Comparison of ENCODE assay signal across 8 mouse cellular contexts in the genomic region with DNA sequence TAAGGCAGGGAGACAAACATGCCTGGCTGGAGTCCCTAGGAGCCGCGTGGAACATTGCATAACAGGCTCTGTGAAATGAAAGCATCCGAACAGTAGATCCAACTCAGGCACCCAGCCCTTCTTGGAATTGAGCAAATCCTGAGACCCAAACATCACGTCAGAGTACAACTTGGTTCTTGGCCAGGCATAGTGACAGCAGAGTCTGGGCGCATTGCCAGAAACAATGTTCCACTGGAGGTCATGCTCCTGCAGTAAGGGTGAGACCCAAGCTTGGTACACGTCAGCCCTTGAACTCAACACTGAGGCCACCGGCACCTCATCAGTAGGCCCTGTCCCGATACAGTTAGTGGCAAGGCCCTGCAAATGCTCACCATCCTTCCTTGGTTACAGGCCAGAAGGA. TPM values are rescaled to one million over a fixed set of nuclear protein-coding genes. Genes with fewer than 3 reads are reported as not detected.
A peak's percentile ranks its signal among the peaks of the same experiment; 100 is the strongest.
DNase-seq lines count a peak whose midpoint lies in the region; ATAC-seq and TF ChIP-seq lines count a peak whose summit lies in the region.

No protein-coding gene starts in this region.

- no peak for TF ChIP-seq CTCF in brain, embryonic 14.5 days (IDR thresholded peaks at IDR 0.05; ENCODE audit: borderline replicate concordance, extremely low read depth, insufficient read depth, insufficient read length)

- H3K36me3 ChIP-seq in kidney, embryonic 15.5 days: no peaks in the 10 kb centered on the region
- H3K36me3 ChIP-seq in liver, embryonic 13.5 days: no peaks in the 10 kb centered on the region
- no peaks in the 10 kb centered on the region for H3K36me3 ChIP-seq in stomach, embryonic 15.5 days
- H3K36me3 ChIP-seq in neural tube, embryonic 15.5 days: no peaks in the 10 kb centered on the region

- no peak overlapping the region for H3K9ac ChIP-seq in kidney, embryonic 15.5 days
- no peak overlapping the region for H3K9ac ChIP-seq in liver, embryonic 13.5 days
- H3K9ac ChIP-seq in stomach, embryonic 15.5 days: no peak overlapping the region
- no peak overlapping the region for H3K9ac ChIP-seq in neural tube, embryonic 15.5 days (replicated peaks)

- WGBS in kidney, embryonic 15.5 days: 69% methylated on average over 8 of the region's 8 CpGs
- 73% methylated on average over 8 of the region's 8 CpGs for WGBS in liver, embryonic 13.5 days (ENCODE audit: insufficient replicate concordance)
- 55% methylated on average over 8 of the region's 8 CpGs for WGBS in stomach, embryonic 15.5 days
- WGBS in neural tube, embryonic 15.5 days: 73% methylated on average over 8 of the region's 8 CpGs

- no peaks in the 10 kb centered on the region for H3K9me3 ChIP-seq in kidney, embryonic 15.5 days (replicated peaks)
- no peaks in the 10 kb centered on the region for H3K9me3 ChIP-seq in liver, embryonic 13.5 days (replicated peaks)
- no peaks in the 10 kb centered on the region for H3K9me3 ChIP-seq in stomach, embryonic 15.5 days
- H3K9me3 ChIP-seq in neural tube, embryonic 15.5 days (replicated peaks): no peaks in the 10 kb centered on the region

- peak; percentile 95 for DNase-seq in adipocyte (ENCODE audit: low spot score)
- peak; percentile 72 for DNase-seq in brain, embryonic 14.5 days (ENCODE audit: low read depth)
- DNase-seq in gastrocnemius, postnatal 25 days: peak; percentile 76
- DNase-seq in liver, embryonic 13.5 days: no peak

- H3K4me1 ChIP-seq in kidney, embryonic 15.5 days: 0 out of 2 replicates have a peak, but pooled peaks cover 5% of the 10 kb centered on the region
- H3K4me1 ChIP-seq in liver, embryonic 13.5 days (replicated peaks): peaks cover 20% of the 10 kb centered on the region
- H3K4me1 ChIP-seq in stomach, embryonic 15.5 days: peaks cover 6% of the 10 kb centered on the region; the same call in 1 of the 2 replicates
- H3K4me1 ChIP-seq in neural tube, embryonic 15.5 days: peaks cover 10% of the 10 kb centered on the region

- H3K27me3 ChIP-seq in kidney, embryonic 15.5 days: no peaks in the 10 kb centered on the region
- no peaks in the 10 kb centered on the region for H3K27me3 ChIP-seq in liver, embryonic 13.5 days
- no peaks in the 10 kb centered on the region for H3K27me3 ChIP-seq in stomach, embryonic 15.5 days (replicated peaks)
- H3K27me3 ChIP-seq in neural tube, embryonic 15.5 days (replicated peaks): no peaks in the 10 kb centered on the region

- no peak overlapping the region for H3K27ac ChIP-seq in kidney, embryonic 15.5 days
- no peak overlapping the region for H3K27ac ChIP-seq in liver, embryonic 13.5 days
- no peak overlapping the region for H3K27ac ChIP-seq in stomach, embryonic 15.5 days
- no peak overlapping the region for H3K27ac ChIP-seq in neural tube, embryonic 15.5 days (replicated peaks)

- H3K4me3 ChIP-seq in kidney, embryonic 15.5 days (replicated peaks): no peak overlapping the region
- H3K4me3 ChIP-seq in liver, embryonic 13.5 days (replicated peaks): no peak overlapping the region
- H3K4me3 ChIP-seq in stomach, embryonic 15.5 days (replicated peaks): no peak overlapping the region
- H3K4me3 ChIP-seq in neural tube, embryonic 15.5 days (replicated peaks): no peak overlapping the region

- no peak overlapping the region for H3K4me2 ChIP-seq in kidney, embryonic 15.5 days
- no peak overlapping the region for H3K4me2 ChIP-seq in liver, embryonic 13.5 days
- H3K4me2 ChIP-seq in stomach, embryonic 15.5 days: no peak overlapping the region
- no peak overlapping the region for H3K4me2 ChIP-seq in neural tube, embryonic 15.5 days

- peak; percentile 12; the same call in 1 of the 2 replicates for ATAC-seq in kidney, embryonic 15.5 days (replicated peaks; ENCODE audit: low FRiP score)
- ATAC-seq in liver, embryonic 13.5 days (ENCODE audit: low read depth): 0 out of 2 replicates have a peak, but pooled peaks have one; percentile 38
- peak; percentile 60; the same call in 1 of the 2 replicates for ATAC-seq in stomach, embryonic 15.5 days (ENCODE audit: insufficient read depth, low FRiP score, low read depth)
- ATAC-seq in neural tube, embryonic 15.5 days (ENCODE audit: low FRiP score): no peak
- ATAC-seq in CD4-positive, CD25-positive, alpha-beta regulatory T cell, adult 4 months: no peak

- no peak for TF ChIP-seq POLR2A in brain, embryonic 14.5 days (IDR thresholded peaks at IDR 0.05; ENCODE audit: borderline replicate concordance, extremely low read depth, insufficient read depth, insufficient read length, poor library complexity, severe bottlenecking)

RNA-seq across cellular contexts. Expression of gene Ppp1r3g, which starts 35.4 kb away (rescaled TPM):
- 0.29 and 0.47 TPM in 2 replicates for polyA plus RNA-seq in brain, embryonic 14.5 days (2012; rRNA removed)
- not detected for total RNA-seq in gastrocnemius, postnatal 25 days (2021)
- 0.49 and 1.0 TPM in 2 replicates for polyA plus RNA-seq in kidney, embryonic 15.5 days (2015; fragmentation: Nextera tagmentation; extraction: Ambion mirVana)
- 0.36 and 0.37 TPM in 2 replicates for polyA plus RNA-seq in liver, embryonic 13.5 days (2015; fragmentation: Nextera tagmentation; extraction: Ambion mirVana)
- 0.49 and 0.62 TPM in 2 replicates for polyA plus RNA-seq in stomach, embryonic 15.5 days (2015; fragmentation: Nextera tagmentation; extraction: Ambion mirVana)
- 0.32 and 0.46 TPM in 2 replicates for polyA plus RNA-seq in neural tube, embryonic 15.5 days (2015; fragmentation: Nextera tagmentation; extraction: Ambion mirVana)
- polyA plus RNA-seq in CD4-positive, CD25-positive, alpha-beta regulatory T cell, adult 4 months (2017; shearing (Covaris generic)): not detected

Comparison
In these comparisons a context has a peak if more than half of its experiments do, and no peak if none do; other contexts are left out.
1. ATAC-seq: peak in kidney, embryonic 15.5 days (single experiment), liver, embryonic 13.5 days (single experiment) and stomach, embryonic 15.5 days (single experiment); none in neural tube, embryonic 15.5 days (single experiment) and CD4-positive, CD25-positive, alpha-beta regulatory T cell, adult 4 months (single experiment).